Mouse (Mus musculus): ENCODE results near the gene Ndufv3. TPM values are rescaled to one million over a fixed set of nuclear protein-coding genes. Genes with fewer than 3 reads are reported as not detected.
A peak's percentile ranks its signal among the peaks of the same experiment; 100 is the strongest.
"Not testable (repeated sequence)": the region's sequence is repeated elsewhere in the genome, so short reads cannot be mapped to it uniquely, and the experiment has no call there.

The Ndufv3 gene
- polyA plus RNA-seq, 1 experiment from 2014 or later, result 239 TPM

- H3K27me3 ChIP-seq, result no peaks in the 10 kb centered on the region
- no peak overlapping the region for H3K27ac ChIP-seq
- no peaks in the 10 kb centered on the region for H3K9me3 ChIP-seq
- ATAC-seq (ENCODE audit: low FRiP score, low read depth), result peak; percentile 46
- peaks cover 16% of the 10 kb centered on the region for H3K36me3 ChIP-seq
- H3K4me1 ChIP-seq, result peaks cover 19% of the 10 kb centered on the region
- H3K9ac ChIP-seq, result no peak overlapping the region
- WGBS, result 4% methylated on average over 7 of the region's 7 CpGs
- H3K4me2 ChIP-seq (replicated peaks), result peak overlapping the region; percentile 82
- H3K4me3 ChIP-seq, result peak overlapping the region; percentile 84
Measured at GRCm38 (mm10) chr17:31519344-31519945, 470 bp upstream of the Ndufv3 start.

- Histone ChIP-seq H3K4me2 (replicated peaks) (peak overlapping the region; percentile 82), H3K27me3 (no peaks in the 10 kb centered on the region), H3K9ac (peak overlapping the region; percentile 74), H3K27ac (peak overlapping the region; percentile 16; the same call in 1 of the 2 replicates), H3K9me3 (no peaks in the 10 kb centered on the region), H3K4me1 (peaks cover 19% of the 10 kb centered on the region), H3K36me3 (peaks cover 27% of the 10 kb centered on the region), H3K4me3 (peak overlapping the region; percentile 84)
- WGBS, result 10% methylated on average over 3 of the region's 3 CpGs
- ATAC-seq (ENCODE audit: low FRiP score, low read depth), result no peak
Measured at GRCm38 (mm10) chr17:31520895-31521294, 980 bp downstream of the Ndufv3 start.

- H3K4me2 ChIP-seq (replicated peaks), result peak overlapping the region; percentile 82
Measured at GRCm38 (mm10) chr17:31521948-31522347, 2.0 kb downstream of the Ndufv3 start.

GRCm38 (mm10) chr17:31525114-31525513 is 5.2 kb downstream of the Ndufv3 start:
- Histone ChIP-seq H3K9me3 (no peaks in the 10 kb centered on the region), H3K27ac (no peak overlapping the region), H3K4me1 (peaks cover 19% of the 10 kb centered on the region), H3K9ac (no peak overlapping the region), H3K4me2 (replicated peaks) (no peak overlapping the region), H3K4me3 (no peak overlapping the region), H3K36me3 (peaks cover 55% of the 10 kb centered on the region), H3K27me3 (no peaks in the 10 kb centered on the region)
- WGBS, result 90% methylated on average over 4 of the region's 4 CpGs
- ATAC-seq (ENCODE audit: low FRiP score, low read depth), result no peak

More at GRCm38 (mm10) chr17:31521948-31522347, 2.0 kb downstream of the Ndufv3 start:
- no peak for ATAC-seq (ENCODE audit: low FRiP score, low read depth)
- Histone ChIP-seq H3K4me3 (no peak overlapping the region), H3K27ac (no peak overlapping the region), H3K27me3 (no peaks in the 10 kb centered on the region), H3K9ac (peak overlapping the region; percentile 9; the same call in 1 of the 2 replicates), H3K36me3 (peaks cover 31% of the 10 kb centered on the region), H3K4me1 (peaks cover 19% of the 10 kb centered on the region), H3K9me3 (no peaks in the 10 kb centered on the region)
- 94% methylated on average over 6 of the region's 6 CpGs for WGBS

- WGBS, result 98% methylated on average over 3 of the region's 3 CpGs
- Histone ChIP-seq H3K27me3 (no peaks in the 10 kb centered on the region), H3K4me2 (replicated peaks) (no peak overlapping the region), H3K4me1 (peaks cover 16% of the 10 kb centered on the region), H3K9ac (no peak overlapping the region), H3K9me3 (no peaks in the 10 kb centered on the region), H3K27ac (no peak overlapping the region), H3K4me3 (no peak overlapping the region), H3K36me3 (peaks cover 60% of the 10 kb centered on the region)
- ATAC-seq (ENCODE audit: low FRiP score, low read depth), result no peak
Measured at GRCm38 (mm10) chr17:31525816-31526215, 5.9 kb downstream of the Ndufv3 start.

- WGBS, result 29% methylated on average over 15 of the region's 15 CpGs
- no peak for ATAC-seq (ENCODE audit: low FRiP score, low read depth)
- peaks cover 59% of the 10 kb centered on the region for H3K36me3 ChIP-seq
Measured at GRCm38 (mm10) chr17:31529314-31529713, 9.4 kb downstream of the Ndufv3 start.

GRCm38 (mm10) chr17:31531441-31532158 is 11.7 kb downstream of the Ndufv3 start:
- Histone ChIP-seq H3K9ac (no peak overlapping the region), H3K4me2 (replicated peaks) (no peak overlapping the region), H3K36me3 (peaks cover 47% of the 10 kb centered on the region), H3K27me3 (no peaks in the 10 kb centered on the region), H3K9me3 (no peaks in the 10 kb centered on the region), H3K27ac (no peak overlapping the region), H3K4me3 (no peak overlapping the region), H3K4me1 (peaks cover 13% of the 10 kb centered on the region)
- 84% methylated on average over 14 of the region's 14 CpGs for WGBS
- ATAC-seq (ENCODE audit: low FRiP score, low read depth), result no peak

More at GRCm38 (mm10) chr17:31529314-31529713, 9.4 kb downstream of the Ndufv3 start:
- Histone ChIP-seq H3K27ac (no peak overlapping the region), H3K4me2 (replicated peaks) (no peak overlapping the region), H3K4me3 (no peak overlapping the region), H3K9me3 (no peaks in the 10 kb centered on the region), H3K9ac (no peak overlapping the region), H3K27me3 (no peaks in the 10 kb centered on the region), H3K4me1 (no peaks in the 10 kb centered on the region)

- WGBS, result 97% methylated on average over 4 of the region's 4 CpGs
- not testable (repeated sequence) for H3K4me3 ChIP-seq; ATAC-seq (ENCODE audit: low FRiP score, low read depth)
Measured at GRCm38 (mm10) chr17:31532331-31532730, 12.4 kb downstream of the Ndufv3 start.

GRCm38 (mm10) chr17:31535358-31535757 is 15.4 kb downstream of the Ndufv3 start:
- peak overlapping the region; percentile 61 for H3K27ac ChIP-seq
- no peaks in the 10 kb centered on the region for H3K9me3 ChIP-seq
- H3K9ac ChIP-seq, result no peak overlapping the region
- peaks cover 19% of the 10 kb centered on the region for H3K36me3 ChIP-seq
- no peaks in the 10 kb centered on the region for H3K27me3 ChIP-seq
- no peak overlapping the region for H3K4me3 ChIP-seq
- WGBS, result 71% methylated on average over 4 of the region's 4 CpGs
- H3K4me2 ChIP-seq (replicated peaks), result no peak overlapping the region
- peaks cover 19% of the 10 kb centered on the region for H3K4me1 ChIP-seq
- ATAC-seq (ENCODE audit: low FRiP score, low read depth), result no peak

More at GRCm38 (mm10) chr17:31532331-31532730, 12.4 kb downstream of the Ndufv3 start:
- not testable (repeated sequence) for H3K9me3 ChIP-seq; H3K27me3 ChIP-seq; H3K27ac ChIP-seq; H3K4me2 ChIP-seq (replicated peaks); H3K9ac ChIP-seq
- H3K4me1 ChIP-seq, result peaks cover 13% of the 10 kb centered on the region
- H3K36me3 ChIP-seq, result peaks cover 40% of the 10 kb centered on the region

GRCm38 (mm10) chr17:31535871-31536629 is 16.1 kb downstream of the Ndufv3 start:
- Histone ChIP-seq H3K4me2 (replicated peaks) (no peak overlapping the region), H3K27me3 (no peaks in the 10 kb centered on the region), H3K9ac (no peak overlapping the region), H3K4me1 (peaks cover 26% of the 10 kb centered on the region), H3K27ac (peak overlapping the region; percentile 61), H3K36me3 (peaks cover 12% of the 10 kb centered on the region), H3K9me3 (no peaks in the 10 kb centered on the region), H3K4me3 (no peak overlapping the region)
- 0 out of 2 replicates have a peak, but pooled peaks have one; percentile 11 for ATAC-seq (ENCODE audit: low FRiP score, low read depth)
- WGBS, result 41% methylated on average over 8 of the region's 8 CpGs

- Histone ChIP-seq H3K4me3 (no peak overlapping the region), H3K9ac (no peak overlapping the region), H3K4me1 (peaks cover 45% of the 10 kb centered on the region), H3K27ac (peak overlapping the region; percentile 87), H3K27me3 (no peaks in the 10 kb centered on the region), H3K9me3 (no peaks in the 10 kb centered on the region), H3K4me2 (replicated peaks) (no peak overlapping the region), H3K36me3 (no peaks in the 10 kb centered on the region)
- ATAC-seq (ENCODE audit: low FRiP score, low read depth), result no peak
- 63% methylated on average over 3 of the region's 3 CpGs for WGBS
Measured at GRCm38 (mm10) chr17:31540101-31540500, 20.2 kb downstream of the Ndufv3 start.

All from limb, embryonic 13.5 days (tissue).